Mouse (Mus musculus): ENCODE results near the gene Ppp1r14a. TPM values are rescaled to one million over a fixed set of nuclear protein-coding genes. Genes with fewer than 3 reads are reported as not detected.

Ppp1r14a gene
- total and polyA plus RNA-seq, 3 experiments = 3.8 to 7.1 TPM; not detected in 1

GRCm38 (mm10) chr7:29305263-29305988, 16.3 kb downstream of the Ppp1r14a start:
- Histone ChIP-seq H3K4me3 (ENCODE audit: control insufficient read depth in 1 of 2, insufficient read depth in 1 of 2, low read depth in 2 of 2, low read length in 2 of 2) (no peak overlapping the region), H3K79me2 (ENCODE audit: control insufficient read depth, insufficient read depth, low read length, poor library complexity) (no peaks in the 10 kb centered on the region; the same call in none of the 2 replicates), H3K36me3 (ENCODE audit: control insufficient read depth in 1 of 2, insufficient read depth in 2 of 2, low read length in 2 of 2) (peaks cover 0 to 8% of the 10 kb centered on the region in 2 experiments; a peak in 2 of 4 replicates), H3K4me1 (ENCODE audit: control insufficient read depth in 1 of 2, insufficient read depth in 2 of 2, low read length in 2 of 2) (peaks cover 8 to 11% of the 10 kb centered on the region in 2 experiments), H3K9me3 (replicated peaks; ENCODE audit: insufficient read depth, low read length) (no peaks in the 10 kb centered on the region), H3K27ac (ENCODE audit: control insufficient read depth, low read depth, low read length) (no peak overlapping the region), H3K9ac (ENCODE audit: control insufficient read depth, low read depth, low read length, poor library complexity, severe bottlenecking) (peak overlapping the region; percentile 30), H3K27me3 (ENCODE audit: control insufficient read depth in 1 of 2, insufficient read depth in 2 of 2, low read length in 2 of 2) (no peaks in the 10 kb centered on the region)
- no peak for DNase-seq (ENCODE audit: low read depth, low spot score)
- TF ChIP-seq GATA1 (IDR thresholded peaks at IDR 0.05; ENCODE audit: low read depth, low read length) (no peak), EP300 (IDR thresholded peaks at IDR 0.05; ENCODE audit: low read depth in 1 of 2, low read length in 2 of 2) (no peak), ELF1 (IDR thresholded peaks at IDR 0.05; ENCODE audit: low read depth, low read length) (no peak), MEF2A (IDR thresholded peaks at IDR 0.05; ENCODE audit: extremely low read depth, insufficient replicate concordance, low read depth, low read length, poor library complexity, severe bottlenecking) (no peak), TBP (IDR thresholded peaks at IDR 0.05; ENCODE audit: low read depth, low read length) (no peak)

GRCm38 (mm10) chr7:29306108-29306507, 17.0 kb downstream of the Ppp1r14a start:
- H3K4me1 ChIP-seq (ENCODE audit: control insufficient read depth in 1 of 2, insufficient read depth in 2 of 2, low read length in 2 of 2) = peaks cover 8 to 11% of the 10 kb centered on the region in 2 experiments
- no peak for DNase-seq (ENCODE audit: low read depth, low spot score)
- TF ChIP-seq ELF1 (IDR thresholded peaks at IDR 0.05; ENCODE audit: low read depth, low read length) (no peak), ZNF384 (IDR thresholded peaks at IDR 0.05; ENCODE audit: low read depth, low read length) (no peak), ZMIZ1 (IDR thresholded peaks at IDR 0.05; ENCODE audit: low read depth, low read length) (no peak), USF1 (IDR thresholded peaks at IDR 0.05; ENCODE audit: low read depth, low read length) (no peak), POLR2AphosphoS2 (IDR thresholded peaks at IDR 0.05; ENCODE audit: low read length) (no peak), MAX (IDR thresholded peaks at IDR 0.05; ENCODE audit: low read length) (no peak), CHD1 (IDR thresholded peaks at IDR 0.05; ENCODE audit: low read depth, low read length) (no peak), RCOR1 (IDR thresholded peaks at IDR 0.05; ENCODE audit: low read depth, low read length) (no peak), HCFC1 (IDR thresholded peaks at IDR 0.05; ENCODE audit: low read depth, low read length) (no peak), POLR2A (IDR thresholded peaks at IDR 0.05; ENCODE audit: control insufficient read depth in 1 of 2, insufficient read depth in 1 of 2, low read depth in 1 of 2, low read length in 2 of 2, poor library complexity in 1 of 2) (no peak), MEF2A (IDR thresholded peaks at IDR 0.05; ENCODE audit: extremely low read depth, insufficient replicate concordance, low read depth, low read length, poor library complexity, severe bottlenecking) (no peak), TAL1 (IDR thresholded peaks at IDR 0.05; ENCODE audit: low read length) (no peak), CTCF (IDR thresholded peaks at IDR 0.05 in 2 of 3, conservative IDR thresholded peaks at IDR 0.05 in 1 of 3; ENCODE audit: control insufficient read depth in 1 of 3, insufficient read depth in 1 of 3, low read depth in 2 of 3, low read length in 3 of 3, poor library complexity in 1 of 3, severe bottlenecking in 1 of 3) (no peak), NRF1 (IDR thresholded peaks at IDR 0.05; ENCODE audit: insufficient read depth, low read depth, low read length, poor library complexity, severe bottlenecking) (no peak), KAT2A (conservative IDR thresholded peaks at IDR 0.05; ENCODE audit: low read depth, low read length) (no peak), NELFE (IDR thresholded peaks at IDR 0.05; ENCODE audit: low read depth, low read length) (no peak), MYC (IDR thresholded peaks at IDR 0.05; ENCODE audit: low read depth, low read length) (no peak), MXI1 (IDR thresholded peaks at IDR 0.05; ENCODE audit: low read depth, low read length) (no peak), ZKSCAN1 (IDR thresholded peaks at IDR 0.05; ENCODE audit: low read depth, low read length) (no peak)
- no peaks in the 10 kb centered on the region for H3K9me3 ChIP-seq (replicated peaks; ENCODE audit: insufficient read depth, low read length)
- H3K79me2 ChIP-seq (ENCODE audit: control insufficient read depth, insufficient read depth, low read length, poor library complexity) = no peaks in the 10 kb centered on the region; the same call in none of the 2 replicates
- no peak overlapping the region for H3K27ac ChIP-seq (ENCODE audit: control insufficient read depth, low read depth, low read length)
- peaks cover 0 to 8% of the 10 kb centered on the region in 2 experiments; a peak in 2 of 4 replicates for H3K36me3 ChIP-seq (ENCODE audit: control insufficient read depth in 1 of 2, insufficient read depth in 2 of 2, low read length in 2 of 2)
- no peak overlapping the region for H3K4me3 ChIP-seq (ENCODE audit: control insufficient read depth in 1 of 2, insufficient read depth in 1 of 2, low read depth in 2 of 2, low read length in 2 of 2)
- H3K27me3 ChIP-seq (ENCODE audit: control insufficient read depth in 1 of 2, insufficient read depth in 2 of 2, low read length in 2 of 2) = no peaks in the 10 kb centered on the region
- H3K9ac ChIP-seq (ENCODE audit: control insufficient read depth, low read depth, low read length, poor library complexity, severe bottlenecking) = no peak overlapping the region

All from MEL (cell line).